Mouse (Mus musculus): ENCODE measurements around the gene Prkn. TPM values are rescaled to one million over a fixed set of nuclear protein-coding genes. Genes with fewer than 3 reads are reported as not detected.

The Prkn gene
- polyA plus RNA-seq, 1 experiment from 2014 or later = 2.8 TPM

DNA sequence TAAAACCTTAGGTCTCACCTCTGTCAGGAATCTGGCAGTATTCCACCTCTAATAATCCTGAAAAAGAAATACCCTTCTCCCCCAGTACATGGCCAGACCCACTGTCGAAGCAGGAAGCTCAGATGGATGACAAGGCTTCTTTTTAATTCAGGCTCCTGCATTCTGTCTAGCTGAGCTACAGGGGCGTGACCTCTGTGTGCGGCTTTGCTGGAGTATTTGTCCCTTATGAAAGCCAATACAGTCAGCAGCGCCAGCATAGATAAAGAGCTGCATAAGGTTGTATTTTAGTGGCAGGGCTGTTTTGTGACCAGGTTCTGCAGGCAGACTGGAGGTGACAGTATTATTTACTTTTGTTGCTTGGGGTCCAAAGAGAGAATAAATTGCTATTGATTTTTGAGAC lies 47.7 kb downstream of the Prkn start:
- Histone ChIP-seq H3K27me3 (no peaks in the 10 kb centered on the region), H3K4me3 (replicated peaks) (no peak overlapping the region), H3K4me1 (no peaks in the 10 kb centered on the region), H3K9me3 (replicated peaks) (no peaks in the 10 kb centered on the region), H3K9ac (no peak overlapping the region), H3K27ac (replicated peaks) (no peak overlapping the region), H3K36me3 (no peaks in the 10 kb centered on the region), H3K4me2 (replicated peaks) (no peak overlapping the region)
- 38% methylated on average over 4 of the region's 4 CpGs for WGBS
- ATAC-seq (ENCODE audit: insufficient number of reproducible peaks, low FRiP score, low TSS enrichment, low read depth) = no peak

DNA sequence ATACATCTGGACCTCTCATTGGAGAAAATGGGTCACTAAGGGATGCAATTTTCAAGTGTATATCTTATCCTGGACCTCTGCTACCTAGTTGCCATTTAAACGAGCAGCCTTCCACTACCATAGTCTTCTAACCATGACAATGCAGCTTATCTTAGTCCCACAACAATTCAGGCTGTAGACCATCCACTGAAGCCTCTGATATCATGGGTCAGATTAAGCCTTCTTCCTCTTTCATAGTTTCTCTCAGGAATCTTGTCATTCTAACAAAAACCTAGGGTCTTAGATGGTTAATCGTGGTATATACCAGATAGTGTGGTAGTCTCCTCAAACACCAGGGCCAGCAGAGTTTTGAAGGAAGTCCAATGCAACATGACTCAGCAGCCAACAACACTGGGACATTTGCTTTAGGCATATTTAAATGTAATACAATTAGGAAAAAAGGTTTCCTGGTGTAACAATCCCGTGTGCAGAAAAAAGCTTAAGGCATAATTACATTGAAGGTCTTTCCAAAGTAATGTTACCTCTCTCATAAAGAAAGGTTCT lies 61.6 kb downstream of the Prkn start:
- Histone ChIP-seq H3K36me3 (no peaks in the 10 kb centered on the region), H3K9ac (no peak overlapping the region), H3K27me3 (no peaks in the 10 kb centered on the region), H3K27ac (replicated peaks) (no peak overlapping the region), H3K4me2 (replicated peaks) (no peak overlapping the region), H3K4me3 (replicated peaks) (no peak overlapping the region), H3K4me1 (no peaks in the 10 kb centered on the region), H3K9me3 (replicated peaks) (no peaks in the 10 kb centered on the region)
- ATAC-seq (ENCODE audit: insufficient number of reproducible peaks, low FRiP score, low TSS enrichment, low read depth) = no peak
- WGBS = 67% methylated on average over 3 of the region's 3 CpGs

DNA sequence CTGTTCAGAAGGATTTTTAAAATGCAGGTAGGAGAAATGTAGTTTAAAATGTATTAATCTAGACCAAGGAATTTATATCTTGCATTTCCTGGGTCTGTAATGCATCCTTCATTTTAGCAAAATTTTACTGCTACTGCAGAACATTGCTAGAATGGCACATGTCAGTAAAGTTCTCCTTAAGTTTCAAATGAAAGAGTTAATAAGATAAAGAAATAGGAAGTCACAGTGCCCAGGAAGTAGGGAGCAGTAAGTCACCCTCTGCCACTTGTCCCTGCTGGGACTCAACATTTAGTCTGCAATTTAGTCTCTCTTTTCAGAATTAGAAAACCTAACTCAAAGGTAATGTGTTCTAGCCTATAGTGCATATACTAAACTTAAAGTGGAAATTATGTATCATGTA lies 96.5 kb downstream of the Prkn start:
- Histone ChIP-seq H3K9me3 (replicated peaks) (no peaks in the 10 kb centered on the region), H3K9ac (no peak overlapping the region), H3K4me2 (replicated peaks) (no peak overlapping the region), H3K4me3 (replicated peaks) (no peak overlapping the region), H3K27me3 (no peaks in the 10 kb centered on the region), H3K27ac (replicated peaks) (no peak overlapping the region), H3K36me3 (no peaks in the 10 kb centered on the region), H3K4me1 (no peaks in the 10 kb centered on the region)
- ATAC-seq (ENCODE audit: insufficient number of reproducible peaks, low FRiP score, low TSS enrichment, low read depth) = no peak

DNA sequence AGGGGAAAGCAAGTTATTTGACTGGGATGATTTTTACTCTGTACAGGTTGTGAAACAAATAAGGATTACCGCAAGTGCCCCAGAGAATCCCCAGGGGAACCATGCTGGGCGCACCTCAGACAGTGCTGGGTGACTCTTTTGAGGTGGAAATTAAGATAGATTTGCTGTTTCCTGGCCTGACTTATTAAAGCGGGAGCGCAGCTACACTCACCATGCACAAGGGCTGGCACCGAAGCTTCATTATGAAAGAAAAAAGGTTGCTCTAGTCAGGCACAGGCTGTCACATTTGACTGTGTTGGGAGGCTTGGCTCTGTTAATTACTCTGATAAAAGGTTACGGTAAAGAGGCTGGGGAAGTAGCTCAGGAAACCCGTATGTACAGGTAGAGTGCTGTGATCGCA lies 97.7 kb downstream of the Prkn start:
- H3K9me3 ChIP-seq (replicated peaks) = no peaks in the 10 kb centered on the region
- no peaks in the 10 kb centered on the region for H3K36me3 ChIP-seq
- WGBS = 35% methylated on average over 8 of the region's 8 CpGs
- H3K4me1 ChIP-seq = no peaks in the 10 kb centered on the region
- ATAC-seq (ENCODE audit: insufficient number of reproducible peaks, low FRiP score, low TSS enrichment, low read depth) = no peak
- no peak overlapping the region for H3K4me3 ChIP-seq (replicated peaks)
- H3K27me3 ChIP-seq = no peaks in the 10 kb centered on the region
- H3K9ac ChIP-seq = no peak overlapping the region
- H3K4me2 ChIP-seq (replicated peaks) = no peak overlapping the region
- H3K27ac ChIP-seq (replicated peaks) = no peak overlapping the region

DNA sequence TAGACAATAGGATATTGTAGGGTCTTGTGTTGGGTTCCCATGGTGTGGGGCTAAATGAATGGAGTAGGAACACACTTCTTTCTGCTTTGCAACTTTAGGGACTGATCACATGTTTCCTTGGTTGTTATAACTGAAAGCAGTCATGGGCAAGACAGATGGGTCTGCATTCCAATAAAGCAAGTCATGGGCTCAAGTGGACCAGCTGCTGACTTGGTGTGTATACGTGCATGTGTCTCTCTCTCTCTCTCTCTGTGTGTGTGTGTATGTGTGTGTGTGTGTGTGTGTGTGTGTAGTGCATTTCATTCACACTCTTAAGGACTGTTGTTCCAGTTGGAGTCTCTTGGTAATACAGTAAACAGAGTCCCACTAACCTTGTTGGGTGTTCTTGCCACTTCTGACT lies 98.6 kb downstream of the Prkn start:
- 37% methylated on average over 1 of the region's 1 CpGs for WGBS
- H3K4me2 ChIP-seq (replicated peaks) = no peak overlapping the region
- no peaks in the 10 kb centered on the region for H3K27me3 ChIP-seq
- no peaks in the 10 kb centered on the region for H3K4me1 ChIP-seq
- H3K9me3 ChIP-seq (replicated peaks) = no peaks in the 10 kb centered on the region
- H3K9ac ChIP-seq = no peak overlapping the region
- H3K27ac ChIP-seq (replicated peaks) = no peak overlapping the region
- H3K4me3 ChIP-seq (replicated peaks) = no peak overlapping the region
- H3K36me3 ChIP-seq = no peaks in the 10 kb centered on the region
- no peak for ATAC-seq (ENCODE audit: insufficient number of reproducible peaks, low FRiP score, low TSS enrichment, low read depth)

DNA sequence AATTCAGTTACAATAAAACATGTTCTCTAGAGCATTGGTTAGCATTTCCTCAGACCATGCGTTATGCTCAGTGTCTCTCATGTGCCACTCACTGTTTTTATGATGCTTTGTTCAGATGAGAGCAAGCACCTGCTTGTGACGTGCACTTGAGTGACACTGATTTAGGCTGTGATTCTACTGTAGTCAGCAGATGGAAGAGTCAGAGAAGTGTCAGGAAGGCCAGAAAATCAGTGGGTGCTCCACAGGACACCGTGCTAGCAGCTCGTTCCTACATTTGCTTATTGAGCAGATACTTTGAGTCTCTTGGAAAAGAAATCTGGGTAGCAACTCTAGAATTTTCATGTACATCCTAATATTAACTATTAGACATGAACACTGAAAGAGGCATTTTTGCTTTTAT lies 106.4 kb downstream of the Prkn start:
- no peak overlapping the region for H3K4me3 ChIP-seq (replicated peaks)
- ATAC-seq (ENCODE audit: insufficient number of reproducible peaks, low FRiP score, low TSS enrichment, low read depth) = no peak
- H3K9me3 ChIP-seq (replicated peaks) = no peaks in the 10 kb centered on the region
- H3K27ac ChIP-seq (replicated peaks) = no peak overlapping the region
- 80% methylated on average over 4 of the region's 4 CpGs for WGBS
- no peak overlapping the region for H3K4me2 ChIP-seq (replicated peaks)
- H3K9ac ChIP-seq = no peak overlapping the region
- 0 out of 2 replicates have a peak, but pooled peaks cover 4% of the 10 kb centered on the region for H3K4me1 ChIP-seq
- H3K36me3 ChIP-seq = no peaks in the 10 kb centered on the region
- H3K27me3 ChIP-seq = no peaks in the 10 kb centered on the region

DNA sequence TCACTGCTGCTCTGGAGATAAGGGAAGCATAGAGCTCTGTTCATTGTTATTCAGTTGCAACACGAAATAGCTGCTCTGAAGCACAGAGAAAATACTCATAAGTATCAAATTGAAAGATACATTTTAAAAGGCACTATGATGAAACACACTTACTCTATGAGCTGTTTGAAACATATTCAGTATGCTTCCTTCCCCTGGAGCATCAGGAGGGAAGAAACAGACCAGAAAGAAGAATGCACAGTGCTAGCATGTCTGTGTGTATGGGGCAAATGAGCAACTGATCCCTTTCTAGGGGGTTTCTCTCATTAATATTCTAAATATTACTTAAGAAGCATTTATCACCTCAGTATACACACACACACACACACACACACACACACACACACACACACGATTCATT lies 107.4 kb downstream of the Prkn start:
- Histone ChIP-seq H3K27me3 (no peaks in the 10 kb centered on the region), H3K9me3 (replicated peaks) (no peaks in the 10 kb centered on the region), H3K36me3 (no peaks in the 10 kb centered on the region), H3K4me3 (replicated peaks) (no peak overlapping the region), H3K4me2 (replicated peaks) (no peak overlapping the region), H3K27ac (replicated peaks) (no peak overlapping the region), H3K4me1 (0 out of 2 replicates have a peak, but pooled peaks cover 4% of the 10 kb centered on the region), H3K9ac (no peak overlapping the region)
- 80% methylated on average over 2 of the region's 2 CpGs for WGBS
- ATAC-seq (ENCODE audit: insufficient number of reproducible peaks, low FRiP score, low TSS enrichment, low read depth) = no peak

DNA sequence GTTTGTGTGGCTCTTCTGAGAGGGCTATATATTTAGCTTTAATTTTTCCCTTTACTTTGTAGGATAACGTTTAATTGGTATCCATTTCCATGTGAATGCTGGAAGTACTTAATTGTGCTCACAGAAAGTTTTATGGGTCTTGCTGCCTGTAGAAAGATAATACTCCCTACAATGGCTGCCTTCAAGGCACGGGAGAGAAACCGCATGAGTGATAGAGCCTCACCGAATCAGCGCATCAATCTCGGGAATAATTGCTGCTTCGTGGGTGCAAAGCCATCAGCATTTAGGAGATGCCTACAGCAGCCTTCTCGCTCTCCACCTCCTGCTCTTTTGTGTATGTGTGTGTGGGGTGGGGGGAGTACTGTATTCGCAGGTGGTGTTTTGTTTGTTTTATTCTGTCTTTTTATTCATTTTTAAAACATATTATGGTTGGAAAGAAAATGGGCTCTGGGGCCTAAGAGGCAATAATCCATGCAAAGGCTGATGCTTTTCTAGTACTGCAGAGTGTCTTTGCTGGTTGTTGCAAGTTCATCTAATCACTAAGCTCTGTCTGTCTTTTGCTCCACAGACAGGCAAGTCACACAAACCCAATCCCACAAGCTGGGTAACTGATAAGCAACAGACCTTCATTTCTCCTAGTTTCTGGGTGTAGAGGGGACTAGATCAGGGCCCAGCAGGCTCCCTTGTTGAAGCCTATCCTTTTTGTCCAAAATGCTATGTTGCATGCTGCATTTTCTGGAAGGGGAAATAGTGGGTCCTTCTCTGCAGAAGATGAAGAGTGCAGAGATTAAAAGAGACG lies 119.1 kb downstream of the Prkn start:
- Histone ChIP-seq H3K27me3 (no peaks in the 10 kb centered on the region), H3K9me3 (replicated peaks) (no peaks in the 10 kb centered on the region), H3K4me2 (replicated peaks) (no peak overlapping the region), H3K4me1 (no peaks in the 10 kb centered on the region), H3K27ac (replicated peaks) (no peak overlapping the region), H3K4me3 (replicated peaks) (no peak overlapping the region), H3K36me3 (no peaks in the 10 kb centered on the region), H3K9ac (no peak overlapping the region)
- no peak for ATAC-seq (ENCODE audit: insufficient number of reproducible peaks, low FRiP score, low TSS enrichment, low read depth)
- 75% methylated on average over 10 of the region's 10 CpGs for WGBS

DNA sequence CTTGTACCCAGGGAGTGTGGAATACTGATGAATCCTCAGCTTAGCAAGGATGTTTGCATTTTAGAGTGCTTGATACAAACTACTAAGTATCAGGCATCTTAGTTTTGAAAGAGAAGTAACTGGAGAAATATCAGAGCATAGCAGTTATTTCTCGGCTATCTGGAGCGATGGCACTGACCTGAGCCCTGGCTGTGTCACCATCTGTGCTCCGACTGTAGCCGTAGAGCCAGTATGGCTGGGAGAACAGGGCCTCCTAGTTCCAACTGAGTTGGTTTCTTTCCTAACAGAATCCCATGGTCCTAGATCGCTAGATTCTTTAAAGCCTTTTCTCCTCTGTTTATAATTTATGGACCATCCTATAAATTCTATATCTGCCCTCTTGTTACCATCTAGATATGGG lies 122.0 kb downstream of the Prkn start:
- no peaks in the 10 kb centered on the region for H3K27me3 ChIP-seq
- WGBS = 89% methylated on average over 5 of the region's 5 CpGs
- no peaks in the 10 kb centered on the region for H3K36me3 ChIP-seq
- ATAC-seq (ENCODE audit: insufficient number of reproducible peaks, low FRiP score, low TSS enrichment, low read depth) = no peak
- H3K4me3 ChIP-seq (replicated peaks) = no peak overlapping the region
- H3K4me2 ChIP-seq (replicated peaks) = no peak overlapping the region
- H3K9ac ChIP-seq = no peak overlapping the region
- no peaks in the 10 kb centered on the region for H3K4me1 ChIP-seq
- H3K27ac ChIP-seq (replicated peaks) = no peak overlapping the region
- H3K9me3 ChIP-seq (replicated peaks) = no peaks in the 10 kb centered on the region

DNA sequence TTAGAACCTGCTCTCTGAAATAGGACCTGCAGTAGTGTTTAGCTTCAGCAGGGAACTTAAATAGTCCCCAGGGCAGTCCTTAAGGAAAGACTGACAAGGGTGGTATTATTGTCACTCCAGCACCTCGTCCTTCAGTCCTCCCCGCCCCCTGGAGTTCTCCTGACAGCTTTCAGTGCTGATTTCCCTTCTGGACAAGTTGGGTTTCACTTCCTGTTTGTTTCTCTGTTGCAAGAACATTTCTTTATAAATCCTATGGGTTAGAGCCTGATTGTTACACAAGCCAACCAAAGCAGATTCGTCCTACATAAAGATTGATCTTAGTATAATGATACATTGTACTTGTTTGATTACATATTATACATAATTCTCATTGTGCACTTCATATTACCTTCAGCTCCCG lies 142.0 kb downstream of the Prkn start:
- H3K4me1 ChIP-seq = no peaks in the 10 kb centered on the region
- H3K27ac ChIP-seq (replicated peaks) = no peak overlapping the region
- H3K9ac ChIP-seq = no peak overlapping the region
- H3K36me3 ChIP-seq = no peaks in the 10 kb centered on the region
- no peak for ATAC-seq (ENCODE audit: insufficient number of reproducible peaks, low FRiP score, low TSS enrichment, low read depth)
- no peak overlapping the region for H3K4me3 ChIP-seq (replicated peaks)
- no peaks in the 10 kb centered on the region for H3K27me3 ChIP-seq
- 53% methylated on average over 4 of the region's 4 CpGs for WGBS
- H3K9me3 ChIP-seq (replicated peaks) = no peaks in the 10 kb centered on the region
- H3K4me2 ChIP-seq (replicated peaks) = no peak overlapping the region

DNA sequence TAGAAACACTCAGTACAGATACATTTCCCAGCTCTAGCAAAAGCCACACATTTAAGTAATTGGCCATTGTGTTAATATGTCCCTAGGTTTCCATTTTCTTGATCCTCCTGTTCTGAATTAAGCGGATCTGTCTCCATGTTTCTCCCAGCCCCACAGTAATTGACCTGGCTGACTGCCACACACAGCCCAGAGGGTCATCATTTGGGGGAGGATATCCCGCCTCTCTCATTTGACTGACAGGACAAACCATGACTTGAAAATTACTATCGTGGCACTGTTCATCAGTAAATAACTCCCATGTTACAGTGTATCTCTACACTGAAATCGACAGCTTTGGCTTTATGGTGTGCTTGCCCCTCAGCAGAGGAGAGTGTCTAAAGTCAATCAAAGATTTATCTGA lies 146.9 kb downstream of the Prkn start:
- H3K27me3 ChIP-seq = no peaks in the 10 kb centered on the region
- H3K36me3 ChIP-seq = no peaks in the 10 kb centered on the region
- WGBS = 52% methylated on average over 4 of the region's 4 CpGs
- no peak overlapping the region for H3K4me3 ChIP-seq (replicated peaks)
- H3K9me3 ChIP-seq (replicated peaks) = no peaks in the 10 kb centered on the region
- H3K9ac ChIP-seq = no peak overlapping the region
- ATAC-seq (ENCODE audit: insufficient number of reproducible peaks, low FRiP score, low TSS enrichment, low read depth) = no peak
- no peaks in the 10 kb centered on the region for H3K4me1 ChIP-seq
- no peak overlapping the region for H3K27ac ChIP-seq (replicated peaks)
- no peak overlapping the region for H3K4me2 ChIP-seq (replicated peaks)

DNA sequence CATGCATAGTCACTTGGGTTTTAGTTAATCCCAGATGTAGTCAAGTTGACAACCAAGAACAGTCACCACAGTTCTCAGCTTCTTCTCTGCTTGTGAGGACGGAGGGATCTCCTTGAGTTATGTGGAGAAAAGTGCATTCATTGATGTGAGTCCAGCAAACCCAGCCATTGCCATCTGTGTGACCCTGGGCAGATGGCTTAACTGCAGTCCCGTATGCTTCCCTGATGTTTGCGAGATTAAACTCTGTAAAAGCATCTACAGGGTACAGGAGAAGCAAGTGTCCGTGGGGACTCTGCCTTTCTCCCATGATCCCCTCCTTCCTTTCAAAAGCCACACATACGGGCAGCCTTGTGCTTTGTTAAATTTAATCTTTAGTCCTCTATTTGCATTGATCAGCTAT lies 157.1 kb downstream of the Prkn start:
- Histone ChIP-seq H3K9me3 (replicated peaks) (no peaks in the 10 kb centered on the region), H3K36me3 (no peaks in the 10 kb centered on the region), H3K4me3 (replicated peaks) (no peak overlapping the region), H3K4me1 (no peaks in the 10 kb centered on the region), H3K27ac (replicated peaks) (no peak overlapping the region), H3K27me3 (no peaks in the 10 kb centered on the region), H3K4me2 (replicated peaks) (no peak overlapping the region), H3K9ac (no peak overlapping the region)
- 48% methylated on average over 5 of the region's 5 CpGs for WGBS
- ATAC-seq (ENCODE audit: insufficient number of reproducible peaks, low FRiP score, low TSS enrichment, low read depth) = no peak
